Mouse (Mus musculus) cerebellum, adult 2 months (tissue): ENCODE results near the gene Ptpn18.

Source experiments
- CTCF ChIP-seq: fragments of 200-500 bp; IDR thresholded peaks from 2 replicates; pipeline ENCODE4 v1.5.1; 2011; ENCODE audit warnings: low read depth, mild to moderate bottlenecking, control low read depth, low read length, moderate library complexity, borderline replicate concordance; ENCODE audit not compliant: insufficient read depth
- POLR2A ChIP-seq: fragments of 200-500 bp; IDR thresholded peaks from 2 replicates; pipeline ENCODE4 v1.6.1; 2011; ENCODE audit warnings: low read length, control low read depth, borderline replicate concordance; ENCODE audit not compliant: insufficient read depth

DNA sequence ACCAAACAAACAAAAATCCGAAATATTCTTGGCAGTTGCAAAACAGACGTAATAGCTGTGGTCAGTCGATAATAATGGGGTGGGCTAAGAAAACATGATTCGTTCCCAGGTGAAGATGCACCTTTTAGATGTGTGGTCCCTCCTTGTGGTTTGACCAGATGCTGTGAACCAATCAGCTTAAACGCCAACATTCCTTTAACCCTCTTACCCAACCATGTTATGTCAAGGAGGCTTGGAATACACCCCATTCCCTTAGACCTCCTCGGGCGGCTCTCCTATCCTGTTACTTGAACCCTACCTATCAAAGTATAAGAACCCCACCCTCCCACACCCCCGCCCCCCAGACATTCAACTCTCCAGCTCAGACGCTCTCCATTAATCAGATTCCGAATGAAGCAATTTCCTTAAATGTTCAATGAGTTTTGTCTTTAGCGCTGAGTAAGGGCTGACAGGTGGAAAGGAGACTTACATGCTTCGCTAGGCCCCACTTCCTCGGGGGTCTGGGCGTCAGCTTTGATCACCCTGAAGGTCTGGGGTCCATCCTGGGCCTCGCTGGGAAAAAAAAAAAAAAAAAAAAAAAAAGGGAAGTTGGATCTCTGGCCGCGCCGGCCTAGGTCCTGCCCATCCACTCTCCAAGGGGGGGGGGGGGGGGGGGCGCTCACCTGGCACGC, 21.0 kb upstream of the Ptpn18 start:
- TF ChIP-seq CTCF (no peak), POLR2A (no peak)
